Mouse (Mus musculus): ENCODE measurements around the gene Hfm1.

- TF ChIP-seq CTCF (IDR thresholded peaks at IDR 0.05; ENCODE audit: low read depth) (no peak), EP300 (optimal IDR thresholded peaks at IDR 0.05) (no peak)
These were observed 34.3 kb downstream of the Hfm1 start for GRCm38 (mm10) chr5:106891773-106892172.

Data from stomach, postnatal 0 days (tissue).